Mouse (Mus musculus) NIH3T3 (cell line): ENCODE data around the gene Gse1.

Experiments
- DNase-seq: peaks from one replicate; pipeline ENCODE4 v3.0.0-alpha.2; 2012; ENCODE audit warnings: low read depth

Gse1 gene

GRCm38 (mm10) chr8:120554466-120555039 lies 326.3 kb downstream of the Gse1 start:
- no peak for DNase-seq

- no peak for DNase-seq
Measured at GRCm38 (mm10) chr8:120556198-120556892, 328.1 kb downstream of the Gse1 start.

GRCm38 (mm10) chr8:120557170-120557965 lies 329.1 kb downstream of the Gse1 start:
- peak; percentile 34 for DNase-seq

GRCm38 (mm10) chr8:120558162-120558561 lies 329.9 kb downstream of the Gse1 start:
- no peak for DNase-seq

- no peak for DNase-seq
Measured at GRCm38 (mm10) chr8:120559654-120560053, 331.4 kb downstream of the Gse1 start.

GRCm38 (mm10) chr8:120560535-120560934 lies 332.3 kb downstream of the Gse1 start:
- peak; percentile 29 for DNase-seq

- peak; percentile 37 for DNase-seq
Measured at GRCm38 (mm10) chr8:120561539-120562435, 333.5 kb downstream of the Gse1 start.

GRCm38 (mm10) chr8:120562680-120563347 lies 334.6 kb downstream of the Gse1 start:
- DNase-seq, result no peak

GRCm38 (mm10) chr8:120563348-120563724 lies 335.1 kb downstream of the Gse1 start:
- peak; percentile 79 for DNase-seq

- peak; percentile 91 for DNase-seq
Measured at GRCm38 (mm10) chr8:120563851-120564837, 335.9 kb downstream of the Gse1 start.

- DNase-seq, result no peak
Measured at GRCm38 (mm10) chr8:120565151-120565711, 337.0 kb downstream of the Gse1 start.

GRCm38 (mm10) chr8:120566681-120567080 lies 338.4 kb downstream of the Gse1 start:
- no peak for DNase-seq

GRCm38 (mm10) chr8:120567731-120568130 lies 339.5 kb downstream of the Gse1 start:
- no peak for DNase-seq

- no peak for DNase-seq
Measured at GRCm38 (mm10) chr8:120568164-120568798, 340.0 kb downstream of the Gse1 start.

- DNase-seq, result no peak
Measured at GRCm38 (mm10) chr8:120569123-120569522, 340.9 kb downstream of the Gse1 start.

GRCm38 (mm10) chr8:120569939-120570715 lies 341.9 kb downstream of the Gse1 start:
- DNase-seq, result peak; percentile 89

GRCm38 (mm10) chr8:120571561-120571960 lies 343.3 kb downstream of the Gse1 start:
- no peak for DNase-seq

GRCm38 (mm10) chr8:120572534-120572933 lies 344.3 kb downstream of the Gse1 start:
- DNase-seq, result no peak

GRCm38 (mm10) chr8:120573866-120574265 lies 345.6 kb downstream of the Gse1 start:
- no peak for DNase-seq
